Mouse (Mus musculus): ENCODE measurements at regions not wholly inside any gene's neighbourhood (a gene's known extent, or its start where the extent isn't known, plus 50 kb on each side); places are given as distances from the start of the nearest gene placed in this dataset.

GRCm38 (mm10) chr17:47291558-47291957, 77.1 kb upstream of the Mrps10 start:
- no peak for TF ChIP-seq CTCF (IDR thresholded peaks at IDR 0.05; ENCODE audit: low read depth, low read length)
- TF ChIP-seq POLR2A (IDR thresholded peaks at IDR 0.05; ENCODE audit: extremely low read depth, insufficient read depth, low read length): no peak

All from liver, adult 2 months (tissue).